Mouse (Mus musculus) embryonic fibroblast, embryonic 13.5 days (primary cell): ENCODE results near the gene Vps16.

Experiments used
- CTCF ChIP-seq: IDR thresholded peaks from 2 replicates; pipeline ENCODE4 v1.5.1; 2011; ENCODE audit warnings: mild to moderate bottlenecking, control low read depth, low read length, moderate library complexity, borderline replicate concordance; ENCODE audit not compliant: insufficient read depth
- POLR2A ChIP-seq: IDR thresholded peaks from 2 replicates; pipeline ENCODE4 v1.6.1; 2011; ENCODE audit warnings: low read depth, mild to moderate bottlenecking, control low read depth, low read length, moderate library complexity

DNA sequence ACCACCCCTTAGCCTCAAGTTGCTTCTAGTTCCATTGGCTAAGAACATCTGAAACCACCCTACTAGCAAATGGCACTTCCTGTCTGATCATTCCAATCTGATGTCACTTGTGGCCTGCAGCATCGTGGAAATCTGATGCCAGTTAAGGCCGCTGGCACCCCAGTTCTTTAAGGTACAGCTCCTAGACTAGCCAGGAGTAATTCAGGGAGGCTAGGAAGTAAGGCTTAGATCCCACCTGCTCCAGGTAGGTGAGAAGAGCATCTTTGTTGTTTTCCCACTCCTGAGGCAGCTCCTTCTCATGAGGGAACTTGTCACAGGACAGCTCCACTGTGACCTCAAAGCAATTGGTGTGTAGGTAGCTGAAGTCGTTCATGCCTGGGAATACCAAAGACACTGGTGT, 31.3 kb upstream of the Vps16 start:
- TF ChIP-seq CTCF (no peak), POLR2A (no peak)
